Mouse (Mus musculus) kidney, embryonic 15.5 days (tissue): Measurements from ENCODE around the gene Ifi205. TPM values are rescaled to one million over a fixed set of nuclear protein-coding genes. Genes with fewer than 3 reads are reported as not detected.

Experiments used
- polyA plus RNA-seq: library from polyadenylated mRNA; unstranded; fragments of >200 nt; fragmentation: Nextera tagmentation; extraction: Ambion mirVana; gene quantifications from 2 replicates; pipeline ENCODE4 v1.2.1, GENCODE M21; 2015

Gene Ifi205
- polyA plus RNA-seq, 1 experiment from 2014 or later: not detected

Other genes starting within 250 kb of the Ifi205 start
- 0.73 and 0.87 TPM in 2 replicates for gene Ifi211, start 118.8 kb downstream of the Ifi205 start, polyA plus RNA-seq
- gene Mndal, start 89.3 kb downstream of the Ifi205 start, polyA plus RNA-seq: 2.1 and 3.7 TPM in 2 replicates
- gene Ifi203, start 89.1 kb downstream of the Ifi205 start, polyA plus RNA-seq: 2.0 TPM in 2 replicates
- gene Ifi202b, start 49.1 kb downstream of the Ifi205 start, polyA plus RNA-seq: 0.15 TPM in 1 of 2 replicates, not detected in the other
- not detected in 2 replicates for gene Olfr433, start 8.9 kb upstream of the Ifi205 start, polyA plus RNA-seq
- not detected in 2 replicates for gene Olfr432, start 17.4 kb upstream of the Ifi205 start, polyA plus RNA-seq
- not detected in 2 replicates for gene Olfr430, start 34.8 kb upstream of the Ifi205 start, polyA plus RNA-seq
- not detected in 2 replicates for gene Olfr429, start 52.5 kb upstream of the Ifi205 start, polyA plus RNA-seq
- not detected in 2 replicates for gene Olfr427, start 65.1 kb upstream of the Ifi205 start, polyA plus RNA-seq
- gene Olfr231, start 89.4 kb upstream of the Ifi205 start, polyA plus RNA-seq: not detected in 2 replicates
- not detected in 2 replicates for gene Olfr424, start 99.7 kb upstream of the Ifi205 start, polyA plus RNA-seq
- gene Olfr420, start 123.8 kb upstream of the Ifi205 start, polyA plus RNA-seq: not detected in 2 replicates
- 0.57 and 0.77 TPM in 2 replicates for gene Spta1, start 141.0 kb upstream of the Ifi205 start, polyA plus RNA-seq
- gene Olfr419, start 220.3 kb upstream of the Ifi205 start, polyA plus RNA-seq: not detected in 2 replicates